Mouse (Mus musculus): ENCODE measurements around the gene Pnp. TPM values are rescaled to one million over a fixed set of nuclear protein-coding genes. Genes with fewer than 3 reads are reported as not detected.
"Not testable (repeated sequence)": the region's sequence is repeated elsewhere in the genome, so short reads cannot be mapped to it uniquely, and the experiment has no call there.

The Pnp gene
- polyA plus RNA-seq, 1 experiment from 2014 or later: 22.1 TPM

DNA sequence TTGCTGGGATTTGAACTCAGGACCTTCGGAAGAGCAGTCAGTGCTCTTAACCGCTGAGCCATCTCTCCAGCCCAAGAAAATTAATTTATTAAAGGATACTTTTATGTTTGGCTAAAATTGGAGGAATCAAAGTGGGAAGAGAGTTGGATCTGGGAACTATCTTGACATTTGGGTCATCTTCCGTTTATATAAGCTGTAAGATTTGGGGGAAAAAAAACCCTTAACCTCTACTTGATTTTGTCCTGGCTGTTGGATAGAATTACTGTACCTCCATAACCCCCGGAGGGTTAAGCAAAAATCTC lies 26.1 kb upstream of the Pnp start:
- Histone ChIP-seq H3K9ac (no peak overlapping the region), H3K36me3 (no peaks in the 10 kb centered on the region), H3K9me3 (no peaks in the 10 kb centered on the region), H3K4me2 (no peak overlapping the region), H3K27me3 (no peaks in the 10 kb centered on the region), H3K4me1 (replicated peaks) (peaks cover 8% of the 10 kb centered on the region), H3K4me3 (no peak overlapping the region), H3K27ac (replicated peaks) (no peak overlapping the region)
- ATAC-seq (ENCODE audit: low FRiP score, low read depth): no peak
- WGBS: 90% methylated on average over 4 of the region's 4 CpGs

GRCm38 (mm10) chr14:50905327-50905726 lies 25.6 kb upstream of the Pnp start:
- H3K9ac ChIP-seq; H3K4me2 ChIP-seq; H3K4me1 ChIP-seq (replicated peaks); H3K27ac ChIP-seq (replicated peaks); H3K9me3 ChIP-seq; H3K4me3 ChIP-seq; H3K36me3 ChIP-seq; H3K27me3 ChIP-seq; ATAC-seq (ENCODE audit: low FRiP score, low read depth): not testable (repeated sequence)

GRCm38 (mm10) chr14:50908126-50908525 lies 22.8 kb upstream of the Pnp start:
- Histone ChIP-seq H3K4me1 (replicated peaks) (peaks cover 8% of the 10 kb centered on the region), H3K36me3 (peaks cover 15% of the 10 kb centered on the region), H3K4me2 (no peak overlapping the region), H3K9ac (no peak overlapping the region), H3K27ac (replicated peaks) (no peak overlapping the region), H3K4me3 (no peak overlapping the region), H3K27me3 (no peaks in the 10 kb centered on the region), H3K9me3 (no peaks in the 10 kb centered on the region)
- WGBS: 82% methylated on average over 4 of the region's 4 CpGs
- ATAC-seq (ENCODE audit: low FRiP score, low read depth): no peak

DNA sequence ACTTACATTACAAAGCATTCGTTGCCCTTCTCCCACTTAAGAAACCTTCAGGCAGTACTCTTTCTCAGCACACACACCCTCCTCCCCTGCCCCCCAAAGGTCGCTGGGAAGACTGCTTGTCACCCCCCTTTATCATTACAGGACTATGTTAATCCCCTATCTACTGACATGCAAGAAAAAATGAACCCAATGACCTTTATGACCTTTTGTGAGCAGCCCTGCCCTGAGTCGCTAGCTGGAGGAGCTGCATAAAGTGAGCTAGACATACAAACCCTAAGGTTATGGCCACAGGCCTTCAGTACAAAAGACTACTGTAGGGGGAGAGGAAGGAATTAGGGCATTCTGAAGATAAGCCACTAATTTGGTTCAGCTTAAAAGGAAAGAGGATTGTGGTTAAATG lies 19.5 kb upstream of the Pnp start:
- H3K27ac ChIP-seq (replicated peaks): no peak overlapping the region
- H3K4me2 ChIP-seq: no peak overlapping the region
- no peak for ATAC-seq (ENCODE audit: low FRiP score, low read depth)
- peaks cover 38% of the 10 kb centered on the region for H3K36me3 ChIP-seq
- no peak overlapping the region for H3K4me3 ChIP-seq
- no peak overlapping the region for H3K9ac ChIP-seq
- H3K27me3 ChIP-seq: no peaks in the 10 kb centered on the region
- no peaks in the 10 kb centered on the region for H3K4me1 ChIP-seq (replicated peaks)
- H3K9me3 ChIP-seq: no peaks in the 10 kb centered on the region
- WGBS: 66% methylated on average over 3 of the region's 3 CpGs

DNA sequence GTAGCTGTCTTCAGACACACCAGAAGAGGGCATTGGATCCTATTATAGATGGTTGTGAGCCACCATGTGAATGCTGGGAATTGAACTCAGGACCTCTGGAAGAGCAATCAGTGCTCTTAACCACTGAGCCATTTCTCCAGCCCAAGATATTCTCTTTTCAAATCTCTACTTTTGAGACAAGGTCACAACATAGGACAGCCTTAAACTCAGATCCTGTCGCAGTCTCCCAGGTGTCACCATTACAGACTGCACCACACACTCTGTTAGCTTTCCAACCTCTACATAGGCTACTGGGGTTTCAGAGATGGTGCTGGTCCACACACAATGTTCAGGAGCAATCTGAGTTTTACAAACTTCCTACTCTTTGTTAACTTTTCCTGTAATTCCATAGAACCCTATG lies 7.4 kb upstream of the Pnp start:
- not testable (repeated sequence) for H3K9me3 ChIP-seq; ATAC-seq (ENCODE audit: low FRiP score, low read depth); H3K27me3 ChIP-seq
- H3K4me1 ChIP-seq (replicated peaks): peaks cover 34% of the 10 kb centered on the region
- peak overlapping the region; percentile 91; the same call in 1 of the 2 replicates for H3K27ac ChIP-seq (replicated peaks)
- peak overlapping the region; percentile 83 for H3K4me3 ChIP-seq
- H3K9ac ChIP-seq: peak overlapping the region; percentile 75; the same call in 1 of the 2 replicates
- WGBS: 83% methylated on average over 1 of the region's 1 CpGs
- peak overlapping the region; percentile 81 for H3K4me2 ChIP-seq
- H3K36me3 ChIP-seq: peaks cover 27% of the 10 kb centered on the region

GRCm38 (mm10) chr14:50924281-50925064 lies 6.4 kb upstream of the Pnp start, which contains the start of the genes Osgep and Apex1:
Osgep (minus strand) TSS chr14:50924893.
Apex1 (plus strand) TSS chr14:50924968.
- peaks cover 30% of the 10 kb centered on the region for H3K36me3 ChIP-seq
- peak; percentile 96 for ATAC-seq (ENCODE audit: low FRiP score, low read depth)
- H3K27ac ChIP-seq (replicated peaks): peak within 1 kb of the TSS; percentile 91
- H3K9ac ChIP-seq: peak within 1 kb of the TSS; percentile 75
- H3K9me3 ChIP-seq: no peaks in the 10 kb centered on the region
- no peaks in the 10 kb centered on the region for H3K27me3 ChIP-seq
- H3K4me2 ChIP-seq: peak within 1 kb of the TSS; percentile 81
- peak within 1 kb of the TSS; percentile 83 for H3K4me3 ChIP-seq
- under 1% methylated on average over 57 of the region's 57 CpGs for WGBS
- H3K4me1 ChIP-seq (replicated peaks): peaks cover 41% of the 10 kb centered on the region

DNA sequence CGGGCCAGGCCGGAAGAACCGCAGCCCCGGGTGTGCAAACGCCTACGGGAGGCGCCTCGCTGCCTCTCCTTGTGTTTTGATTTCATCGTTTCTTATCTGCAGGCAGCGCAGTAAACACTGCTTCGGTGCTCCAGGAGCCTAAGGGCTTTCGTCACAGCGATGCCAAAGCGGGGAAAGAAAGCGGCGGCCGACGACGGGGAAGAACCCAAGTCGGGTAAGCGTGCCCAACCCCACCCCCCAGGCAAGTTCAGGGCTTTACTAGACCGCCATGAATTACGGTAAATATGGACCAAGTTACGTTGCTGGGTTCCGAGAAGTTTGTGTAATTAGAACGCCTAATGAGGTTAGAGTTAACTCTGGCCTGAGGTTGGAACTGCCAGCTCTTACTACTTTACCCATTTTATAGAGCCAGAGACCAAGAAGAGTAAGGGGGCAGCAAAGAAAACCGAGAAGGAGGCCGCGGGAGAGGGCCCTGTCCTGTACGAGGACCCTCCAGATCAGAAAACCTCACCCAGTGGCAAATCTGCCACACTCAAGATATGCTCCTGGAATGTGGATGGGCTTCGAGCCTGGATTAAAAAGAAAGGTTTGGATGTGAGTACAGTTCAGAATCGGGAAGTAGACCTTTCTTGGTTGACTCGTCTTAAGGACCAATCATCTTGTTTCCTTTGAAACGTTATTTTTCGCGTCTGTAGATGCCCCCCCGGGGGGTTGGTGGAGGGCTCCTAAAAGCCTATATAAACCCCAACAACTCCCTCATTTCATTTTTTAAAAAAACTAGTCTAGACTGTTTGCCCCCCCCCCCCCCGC lies 5.6 kb upstream of the Pnp start:
- Histone ChIP-seq H3K36me3 (peaks cover 30% of the 10 kb centered on the region), H3K27me3 (no peaks in the 10 kb centered on the region), H3K9ac (peak overlapping the region; percentile 75), H3K4me1 (replicated peaks) (peaks cover 48% of the 10 kb centered on the region), H3K27ac (replicated peaks) (peak overlapping the region; percentile 91), H3K4me2 (peak overlapping the region; percentile 81), H3K9me3 (no peaks in the 10 kb centered on the region), H3K4me3 (peak overlapping the region; percentile 83)
- 1% methylated on average over 38 of the region's 38 CpGs for WGBS
- ATAC-seq (ENCODE audit: low FRiP score, low read depth): peak; percentile 1

DNA sequence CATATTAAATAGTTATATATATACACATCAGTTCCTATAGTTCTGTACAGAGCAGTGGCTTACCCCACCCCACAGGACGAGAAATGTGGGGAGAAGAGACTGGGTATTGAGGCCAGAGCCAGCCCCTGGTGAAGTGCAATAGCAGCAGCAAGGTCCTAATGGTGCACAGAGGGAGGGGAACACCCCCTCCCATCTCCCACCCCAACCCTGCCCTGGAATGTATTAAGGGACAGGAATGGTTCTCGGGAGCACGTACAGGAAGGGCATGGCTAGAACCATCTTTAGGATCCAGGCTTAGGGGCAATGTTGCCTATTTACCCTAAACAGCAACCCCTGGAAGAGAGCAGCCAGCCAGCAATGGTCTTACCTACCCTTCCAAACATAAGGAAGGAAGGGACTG lies 3.5 kb upstream of the Pnp start:
- no peaks in the 10 kb centered on the region for H3K27me3 ChIP-seq
- H3K27ac ChIP-seq (replicated peaks): no peak overlapping the region
- H3K4me2 ChIP-seq: no peak overlapping the region
- no peak overlapping the region for H3K9ac ChIP-seq
- no peak for ATAC-seq (ENCODE audit: low FRiP score, low read depth)
- peaks cover 55% of the 10 kb centered on the region for H3K4me1 ChIP-seq (replicated peaks)
- 62% methylated on average over 3 of the region's 3 CpGs for WGBS
- peaks cover 30% of the 10 kb centered on the region for H3K36me3 ChIP-seq
- no peaks in the 10 kb centered on the region for H3K9me3 ChIP-seq
- H3K4me3 ChIP-seq: no peak overlapping the region

GRCm38 (mm10) chr14:50929951-50930350 lies 931 bp upstream of the Pnp start:
- H3K27ac ChIP-seq (replicated peaks): peak overlapping the region; percentile 89
- H3K4me2 ChIP-seq: peak overlapping the region; percentile 91
- H3K4me1 ChIP-seq (replicated peaks): peaks cover 48% of the 10 kb centered on the region
- peak overlapping the region; percentile 94 for H3K4me3 ChIP-seq
- peaks cover 30% of the 10 kb centered on the region for H3K36me3 ChIP-seq
- 17% methylated on average over 10 of the region's 10 CpGs for WGBS
- no peaks in the 10 kb centered on the region for H3K27me3 ChIP-seq
- H3K9me3 ChIP-seq: no peaks in the 10 kb centered on the region
- H3K9ac ChIP-seq: peak overlapping the region; percentile 97
- no peak for ATAC-seq (ENCODE audit: low FRiP score, low read depth)

DNA sequence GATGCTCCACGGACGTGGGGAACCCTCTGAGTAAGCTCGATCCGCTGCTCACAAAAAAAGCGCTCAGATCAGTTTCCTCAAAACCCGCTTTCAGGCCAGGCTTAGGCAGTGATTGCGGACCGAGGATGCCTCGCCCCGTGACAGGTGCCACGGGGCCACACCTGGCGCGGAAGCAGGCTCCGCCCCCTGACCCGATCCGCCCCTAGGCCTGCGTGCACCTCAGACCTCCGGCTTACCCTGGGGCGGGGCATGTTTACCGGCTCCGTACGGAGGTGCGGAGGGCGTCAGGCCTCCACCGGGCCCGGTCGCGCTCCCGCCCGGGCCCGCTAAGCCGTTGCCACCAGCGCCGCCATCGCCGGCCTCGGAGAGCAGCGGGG lies 517 bp upstream of the Pnp start:
- peak; percentile 54 for ATAC-seq (ENCODE audit: low FRiP score, low read depth)
- 1% methylated on average over 38 of the region's 38 CpGs for WGBS
- peaks cover 48% of the 10 kb centered on the region for H3K4me1 ChIP-seq (replicated peaks)
- H3K36me3 ChIP-seq: peaks cover 30% of the 10 kb centered on the region
- H3K4me3 ChIP-seq: peak overlapping the region; percentile 94
- H3K27ac ChIP-seq (replicated peaks): peak overlapping the region; percentile 89
- H3K4me2 ChIP-seq: peak overlapping the region; percentile 91
- H3K27me3 ChIP-seq: no peaks in the 10 kb centered on the region
- peak overlapping the region; percentile 97 for H3K9ac ChIP-seq
- H3K9me3 ChIP-seq: no peaks in the 10 kb centered on the region

GRCm38 (mm10) chr14:50931493-50932020 lies 675 bp downstream of the Pnp start:
- ATAC-seq (ENCODE audit: low FRiP score, low read depth): no peak
- Histone ChIP-seq H3K9ac (peak overlapping the region; percentile 66), H3K4me3 (peak overlapping the region; percentile 94), H3K36me3 (peaks cover 27% of the 10 kb centered on the region), H3K27me3 (no peaks in the 10 kb centered on the region), H3K4me1 (replicated peaks) (peaks cover 36% of the 10 kb centered on the region), H3K27ac (replicated peaks) (peak overlapping the region; percentile 91), H3K4me2 (peak overlapping the region; percentile 74), H3K9me3 (no peaks in the 10 kb centered on the region)
- 11% methylated on average over 12 of the region's 12 CpGs for WGBS

DNA sequence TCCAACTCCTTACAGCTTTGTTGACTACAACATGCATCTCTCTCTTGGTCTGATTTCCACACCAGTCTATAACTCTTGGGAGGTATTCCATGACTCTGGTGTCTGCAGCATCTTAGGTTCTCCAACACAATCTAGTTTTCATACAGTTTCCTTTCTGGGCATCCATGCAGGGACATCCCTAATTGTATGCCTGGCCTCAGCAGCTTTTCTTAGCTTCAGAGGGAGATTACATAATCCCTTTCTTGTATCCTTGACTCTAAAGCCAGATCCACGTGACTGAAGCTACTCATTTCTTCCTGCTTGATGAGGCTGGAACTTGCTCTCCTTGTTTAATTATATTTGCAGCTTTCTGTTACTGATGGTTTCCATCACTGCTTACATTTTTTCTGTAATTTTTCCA lies 5.8 kb downstream of the Pnp start:
- Histone ChIP-seq H3K27me3 (no peaks in the 10 kb centered on the region), H3K9me3 (no peaks in the 10 kb centered on the region), H3K4me1 (replicated peaks) (peaks cover 5% of the 10 kb centered on the region), H3K4me3 (no peak overlapping the region), H3K27ac (replicated peaks) (no peak overlapping the region), H3K4me2 (no peak overlapping the region), H3K36me3 (no peaks in the 10 kb centered on the region), H3K9ac (no peak overlapping the region)
- WGBS: 61% methylated on average over 1 of the region's 1 CpGs
- no peak for ATAC-seq (ENCODE audit: low FRiP score, low read depth)
